ENCODE assay signal across 28 mouse cellular contexts in the genomic region with DNA sequence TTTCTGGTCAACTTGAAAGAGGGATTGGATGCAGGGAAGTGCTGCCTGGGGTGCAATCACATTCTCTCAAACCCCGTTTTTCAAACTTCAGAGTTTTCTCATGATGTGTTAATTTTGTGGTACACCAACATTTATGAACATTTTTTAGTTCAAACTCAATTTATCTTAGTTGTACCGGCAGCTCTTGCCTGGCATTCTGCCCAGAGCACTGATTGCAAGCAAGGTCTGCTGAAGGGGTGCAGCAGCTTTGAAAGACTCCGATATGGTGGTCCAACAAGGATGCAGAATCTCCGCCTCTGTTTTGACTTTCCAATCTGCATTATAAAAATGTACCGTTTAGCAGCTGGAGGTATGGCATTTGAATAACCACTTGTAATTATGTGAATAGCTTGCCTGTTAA. TPM values are rescaled to one million over a fixed set of nuclear protein-coding genes. Genes with fewer than 3 reads are reported as not detected.
A peak's percentile ranks its signal among the peaks of the same experiment; 100 is the strongest.
DNase-seq lines count a peak whose midpoint lies in the region; ATAC-seq and TF ChIP-seq lines count a peak whose summit lies in the region.
"Had no signal": no experiment of that assay in that cellular context is flagged by ENCODE, and none has a peak within 500 bp of the region (broad histone marks: within the 10 kb centered on the region; RNA-seq: fewer than 3 reads in every experiment).

No protein-coding gene starts in this region.

- WGBS in forebrain, embryonic 14.5 days, result 66% methylated on average over 5 of the region's 5 CpGs
- 61% methylated on average over 5 of the region's 5 CpGs for WGBS in forebrain, embryonic 13.5 days
- 67% methylated on average over 5 of the region's 5 CpGs for WGBS in liver, postnatal 0 days (ENCODE audit: insufficient replicate concordance)

- no peaks in the 10 kb centered on the region for H3K4me1 ChIP-seq in forebrain, embryonic 14.5 days (ENCODE audit: control insufficient read depth, insufficient read depth, low read length)
- no peaks in the 10 kb centered on the region for H3K4me1 ChIP-seq in forebrain, embryonic 13.5 days
- H3K4me1 ChIP-seq in liver, postnatal 0 days (ENCODE audit: insufficient read depth), result no peaks in the 10 kb centered on the region
- H3K4me1 ChIP-seq: forebrain, embryonic 15.5 days; heart, embryonic 10.5 days; heart, embryonic 15.5 days; limb, embryonic 10.5 days; limb, embryonic 15.5 days; neural tube, embryonic 13.5 days had no signal

- H3K9me3 ChIP-seq in forebrain, embryonic 14.5 days (replicated peaks; ENCODE audit: control insufficient read depth, low read length), result no peaks in the 10 kb centered on the region
- H3K9me3 ChIP-seq in forebrain, embryonic 13.5 days (replicated peaks), result no peaks in the 10 kb centered on the region
- H3K9me3 ChIP-seq in liver, postnatal 0 days (ENCODE audit: low read length), result no peaks in the 10 kb centered on the region
- H3K9me3 ChIP-seq: forebrain, embryonic 15.5 days; heart, embryonic 10.5 days; heart, embryonic 15.5 days; limb, embryonic 10.5 days; limb, embryonic 15.5 days; neural tube, embryonic 13.5 days had no signal

- ATAC-seq in forebrain, embryonic 14.5 days, result no peak
- ATAC-seq in forebrain, embryonic 13.5 days, result no peak
- no peak for ATAC-seq in liver, postnatal 0 days
- ATAC-seq: activated CD4-positive, CD25-positive, alpha-beta regulatory T cell, adult 4 months; forebrain, embryonic 15.5 days had no signal

- TF ChIP-seq CTCF in liver, postnatal 0 days (IDR thresholded peaks at IDR 0.05; ENCODE audit: low read depth), result no peak

- DNase-seq in adrenal gland, adult 2 months, result peak; percentile 15
- no peak for DNase-seq in adrenal gland, postnatal 4 days (ENCODE audit: low spot score in 2 of 2)
- DNase-seq in forebrain, embryonic 14.5 days (ENCODE audit: low spot score), result peak; percentile 3
- DNase-seq in liver, result peak; percentile 9
- no peak for DNase-seq in liver, postnatal 0 days
- peak; percentile 45 for DNase-seq in testis, postnatal 10 days (ENCODE audit: low spot score)
- DNase-seq in testis, postnatal 14 days (ENCODE audit: low spot score), result no peak
- DNase-seq: cerebellum, adult 11-12 months; cerebellum, postnatal 14 days; gastrocnemius, postnatal 25 days; heart, adult 11 months; heart, postnatal 36 days; kidney, adult 2 months; lung, postnatal 36 days; retina, postnatal 1 day had no signal

- no peak overlapping the region for H3K27ac ChIP-seq in forebrain, embryonic 14.5 days (ENCODE audit: low read depth, low read length)
- no peak overlapping the region for H3K27ac ChIP-seq in forebrain, embryonic 13.5 days
- H3K27ac ChIP-seq in liver, postnatal 0 days (ENCODE audit: low read depth), result no peak overlapping the region
- H3K27ac ChIP-seq: forebrain, embryonic 15.5 days; heart, embryonic 10.5 days; heart, embryonic 15.5 days; hindbrain, embryonic 14.5 days; limb, embryonic 10.5 days; limb, embryonic 15.5 days; liver, embryonic 14.5 days; neural tube, embryonic 13.5 days had no signal

- no peak overlapping the region for H3K4me3 ChIP-seq in forebrain, embryonic 14.5 days (ENCODE audit: low read depth, low read length)
- H3K4me3 ChIP-seq in forebrain, embryonic 13.5 days, result no peak overlapping the region
- no peak overlapping the region for H3K4me3 ChIP-seq in liver, postnatal 0 days (ENCODE audit: low read depth, low read length)
- H3K4me3 ChIP-seq: forebrain, embryonic 15.5 days; heart, embryonic 10.5 days; heart, embryonic 15.5 days; limb, embryonic 10.5 days; limb, embryonic 15.5 days; myocyte; neural tube, embryonic 13.5 days had no signal

- no peak overlapping the region for H3K4me2 ChIP-seq in forebrain, embryonic 14.5 days (ENCODE audit: low read length)
- H3K4me2 ChIP-seq in forebrain, embryonic 13.5 days, result no peak overlapping the region
- no peak overlapping the region for H3K4me2 ChIP-seq in liver, postnatal 0 days (ENCODE audit: low read depth, low read length)
- H3K4me2 ChIP-seq: forebrain, embryonic 15.5 days; heart, embryonic 15.5 days; hindbrain, embryonic 14.5 days; limb, embryonic 15.5 days; midbrain, embryonic 11.5 days; neural tube, embryonic 13.5 days had no signal

- no peak overlapping the region for H3K9ac ChIP-seq in forebrain, embryonic 14.5 days (ENCODE audit: low read length)
- no peak overlapping the region for H3K9ac ChIP-seq in forebrain, embryonic 13.5 days
- H3K9ac ChIP-seq in liver, postnatal 0 days (replicated peaks), result no peak overlapping the region
- H3K9ac ChIP-seq: forebrain, embryonic 15.5 days; heart, embryonic 15.5 days; hindbrain, embryonic 14.5 days; limb, embryonic 15.5 days; liver, embryonic 14.5 days; neural tube, embryonic 13.5 days had no signal

- no peaks in the 10 kb centered on the region for H3K36me3 ChIP-seq in forebrain, embryonic 14.5 days (ENCODE audit: control insufficient read depth, insufficient read depth, low read length)
- H3K36me3 ChIP-seq in forebrain, embryonic 13.5 days (ENCODE audit: poor library complexity, severe bottlenecking), result no peaks in the 10 kb centered on the region
- H3K36me3 ChIP-seq in liver, postnatal 0 days (replicated peaks; ENCODE audit: insufficient read depth, low read length), result no peaks in the 10 kb centered on the region
- H3K36me3 ChIP-seq: forebrain, embryonic 15.5 days; heart, embryonic 10.5 days; heart, embryonic 15.5 days; limb, embryonic 10.5 days; limb, embryonic 15.5 days; neural tube, embryonic 13.5 days had no signal

- H3K27me3 ChIP-seq in forebrain, embryonic 14.5 days (replicated peaks; ENCODE audit: control insufficient read depth, insufficient read depth, low read length), result no peaks in the 10 kb centered on the region
- no peaks in the 10 kb centered on the region for H3K27me3 ChIP-seq in forebrain, embryonic 13.5 days
- no peaks in the 10 kb centered on the region for H3K27me3 ChIP-seq in liver, postnatal 0 days (ENCODE audit: insufficient read depth, low read length)
- H3K27me3 ChIP-seq: CH12.LX; forebrain, embryonic 15.5 days; limb, embryonic 15.5 days; neural tube, embryonic 13.5 days had no signal

- TF ChIP-seq EP300 in liver, postnatal 0 days (IDR thresholded peaks at IDR 0.05; ENCODE audit: low read depth), result no peak

RNA-seq across cellular contexts. Expression of a gene that starts 5.6 kb away (rescaled TPM):
- 10 to 100 TPM; 57.3 to 64.0 TPM for total RNA-seq in adrenal gland, adult 2 months (2021)
- polyA plus RNA-seq in adrenal gland, adult 2 months (2012; rRNA removed), result 34.5 and 37.9 TPM in 2 replicates
- 10 to 100 TPM; 29.9 to 34.1 TPM for total RNA-seq in adrenal gland, postnatal 4 days (2021)
- 33.7 and 36.0 TPM in 2 replicates for polyA plus RNA-seq in forebrain, embryonic 14.5 days (2014; fragmentation: Nextera tagmentation; extraction: Ambion mirVana)
- polyA plus RNA-seq in forebrain, embryonic 13.5 days (2015; fragmentation: Nextera tagmentation; extraction: Ambion mirVana), result 31.4 and 32.4 TPM in 2 replicates
- 7.2 and 7.7 TPM in 2 replicates for polyA plus RNA-seq in liver, postnatal 0 days (2015; fragmentation: Nextera tagmentation; extraction: Ambion mirVana)

Comparison
In these comparisons a context has a peak if more than half of its experiments do, and no peak if none do; other contexts are left out.
1. DNase-seq: peak in adrenal gland, adult 2 months (single experiment), forebrain, embryonic 14.5 days (single experiment), liver (single experiment) and testis, postnatal 10 days (single experiment); none in adrenal gland, postnatal 4 days (0 of 2), liver, postnatal 0 days (single experiment) and testis, postnatal 14 days (single experiment).